15 mouse cellular contexts compared by ENCODE assay signal in genomic region chr19:27173836-27174235, GRCm38 (mm10). TPM values are rescaled to one million over a fixed set of nuclear protein-coding genes. Genes with fewer than 3 reads are reported as not detected.
DNase-seq lines count a peak whose midpoint lies in the region.
"Had no signal": no experiment of that assay in that cellular context is flagged by ENCODE, and none has a peak within 500 bp of the region (broad histone marks: within the 10 kb centered on the region; RNA-seq: fewer than 3 reads in every experiment).

No protein-coding gene starts in this region.

- DNase-seq in adrenal gland, postnatal 10 days = peak; percentile 19
- no peak for DNase-seq in adrenal gland, postnatal 4 days (ENCODE audit: low spot score in 2 of 2)
- peak; percentile 46 for DNase-seq in kidney, postnatal 10 days
- DNase-seq in kidney, adult 18-20 months = no peak
- peak; percentile 73 for DNase-seq in adipocyte (ENCODE audit: low spot score)
- peak; percentile 83 for DNase-seq in gastrocnemius, postnatal 25 days
- DNase-seq in yolk sac, embryonic 10.5 days (ENCODE audit: low spot score) = no peak
- no peak for DNase-seq in B cell, adult 2 months
- DNase-seq: cerebellum, postnatal 10 days; kidney, adult 11 months; liver, embryonic 13.5 days; thymus, postnatal 25 days had no signal

RNA-seq across cellular contexts. Expression of gene Vldlr, which starts 42.4 kb away (rescaled TPM):
- total RNA-seq in adrenal gland, postnatal 10 days (2021) = 10 to 100 TPM; 45.6 to 52.4 TPM
- total RNA-seq in adrenal gland, postnatal 4 days (2021) = 10 to 100 TPM; 30.7 to 32.0 TPM
- total RNA-seq in gastrocnemius, postnatal 25 days (2021) = 10 to 100 TPM; 58.5 to 67.2 TPM
- total RNA-seq: CH12.LX; megakaryocyte, adult 5-6 weeks; MEL had no signal

Comparison
In these comparisons a context has a peak if more than half of its experiments do, and no peak if none do; other contexts are left out.
1. DNase-seq: peak in adrenal gland, postnatal 10 days (single experiment), kidney, postnatal 10 days (single experiment), adipocyte (single experiment) and gastrocnemius, postnatal 25 days (single experiment); none in adrenal gland, postnatal 4 days (0 of 2), kidney, adult 18-20 months (single experiment), yolk sac, embryonic 10.5 days (single experiment) and B cell, adult 2 months (0 of 2).